Mouse (Mus musculus) lung, embryonic 14.5 days (tissue): ENCODE measurements around the gene Mras. TPM values are rescaled to one million over a fixed set of nuclear protein-coding genes. Genes with fewer than 3 reads are reported as not detected.

Source experiments
- ATAC-seq: fragments of 200-750 bp; cut with Nextera tagmentation; 2 replicates; pipeline ENCODE4 v1.8.0; 2017; ENCODE audit warnings: mild to moderate bottlenecking, moderate TSS enrichment, moderate library complexity; ENCODE audit not compliant: insufficient read depth
- DNase-seq: peaks from one replicate; pipeline ENCODE4 v3.0.0-alpha.2; 2015
- H3K27ac ChIP-seq: fragments of 300-500 bp; sonication (generic); 2 replicates; pipeline ENCODE4 v1.5.1; 2014; ENCODE audit warnings: low read depth, mild to moderate bottlenecking, moderate library complexity
- H3K27me3 ChIP-seq: fragments of 300-500 bp; sonication (generic); 2 replicates; pipeline ENCODE4 v1.6.1; 2014; ENCODE audit warnings: low read length, control low read depth; ENCODE audit not compliant: insufficient read depth
- H3K36me3 ChIP-seq: fragments of 300-500 bp; sonication (generic); 2 replicates; pipeline ENCODE4 v1.6.1; 2014; ENCODE audit warnings: control low read depth; ENCODE audit not compliant: insufficient read depth
- H3K4me1 ChIP-seq: fragments of 300-500 bp; sonication (generic); 2 replicates; pipeline ENCODE4 v1.6.1; 2014; ENCODE audit warnings: antibody characterized with exemption, control low read depth; ENCODE audit not compliant: insufficient read depth
- H3K4me2 ChIP-seq: fragments of 300-500 bp; sonication (generic); 2 replicates; pipeline ENCODE4 v1.6.1; 2014; ENCODE audit warnings: mild to moderate bottlenecking
- H3K4me3 ChIP-seq: fragments of 300-500 bp; sonication (generic); 2 replicates; pipeline ENCODE4 v1.5.1; 2014; ENCODE audit warnings: low read depth, low read length
- H3K9ac ChIP-seq: fragments of 300-500 bp; sonication (generic); 2 replicates; pipeline ENCODE4 v1.6.1; 2014
- H3K9me3 ChIP-seq: fragments of 300-500 bp; sonication (generic); 2 replicates; pipeline ENCODE4 v1.6.1; 2016; ENCODE audit warnings: low read depth, low read length, control low read depth
- CTCF ChIP-seq: IDR thresholded peaks from 2 replicates; pipeline ENCODE4 v1.5.1; 2016; ENCODE audit warnings: antibody characterized with exemption, low read depth
- WGBS: fragments of 180-500 bp; shearing (Covaris S2); extraction: QIAGEN DNeasy Blood & Tissue Kit; methylation state at CpG from one replicate; pipeline ENCODE4 v1.1.7; 2014; 5-methylcytosine and 5-hydroxymethylcytosine counted together
- polyA plus RNA-seq: library from polyadenylated mRNA; unstranded; fragments of >200 nt; fragmentation: Nextera tagmentation; extraction: Ambion mirVana; gene quantifications from 2 replicates; pipeline ENCODE4 v1.2.1, GENCODE M21; 2014

The Mras gene
- polyA plus RNA-seq, 1 experiment from 2014 or later = 12.2 TPM

DNA sequence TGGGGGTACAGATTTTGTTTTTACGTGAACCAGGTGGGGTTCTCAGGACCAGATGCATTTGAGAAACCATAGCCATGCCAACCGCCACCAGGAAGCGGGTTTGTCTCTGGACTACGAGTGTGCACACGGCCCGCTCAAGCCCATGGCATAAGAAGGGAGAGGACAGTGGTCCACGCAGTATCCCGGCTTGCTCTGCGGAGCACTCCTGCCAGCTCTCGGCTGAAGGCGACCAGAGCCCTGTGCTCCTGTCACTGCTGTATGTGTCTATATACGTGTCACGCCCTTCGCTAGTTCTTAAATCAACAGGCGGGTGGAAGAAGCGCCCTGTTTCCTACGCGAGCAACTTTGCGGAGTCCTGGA, 79.6 kb downstream of the Mras start:
- Histone ChIP-seq H3K27ac (no peak overlapping the region), H3K27me3 (peaks cover 36% of the 10 kb centered on the region), H3K9me3 (no peaks in the 10 kb centered on the region), H3K4me2 (peak overlapping the region; percentile 90), H3K4me3 (peak overlapping the region; percentile 44), H3K36me3 (no peaks in the 10 kb centered on the region), H3K9ac (peak overlapping the region; percentile 43), H3K4me1 (0 out of 2 replicates have a peak, but pooled peaks cover 3% of the 10 kb centered on the region)
- no peak for TF ChIP-seq CTCF
- peak; percentile 58 for ATAC-seq
- peak; percentile 36 for DNase-seq
- WGBS = 4% methylated on average over 19 of the region's 19 CpGs

DNA sequence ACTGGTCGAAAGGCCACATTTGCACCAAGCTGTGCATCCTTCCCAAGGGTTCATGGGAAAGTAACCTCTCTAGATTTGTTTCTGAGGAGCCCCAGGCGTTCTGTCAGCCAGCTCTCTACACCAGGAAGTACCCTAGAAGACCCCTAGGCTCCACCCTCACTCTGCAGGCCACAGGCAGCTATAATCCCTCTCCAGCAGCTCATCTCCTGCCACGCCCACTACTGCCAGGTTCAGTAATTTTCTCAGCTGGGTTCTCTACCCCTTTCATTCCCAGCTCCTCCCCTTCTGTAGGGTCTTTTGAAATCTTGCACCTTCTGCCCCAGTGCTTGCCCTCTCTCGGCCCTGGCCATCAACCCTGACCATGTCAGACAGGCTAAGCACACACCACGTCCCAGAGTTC, 81.2 kb downstream of the Mras start:
- peak; percentile 38 for DNase-seq
- no peaks in the 10 kb centered on the region for H3K36me3 ChIP-seq
- no peak overlapping the region for H3K27ac ChIP-seq
- no peak for TF ChIP-seq CTCF
- H3K4me2 ChIP-seq = no peak overlapping the region
- peaks cover 36% of the 10 kb centered on the region for H3K27me3 ChIP-seq
- no peak overlapping the region for H3K4me3 ChIP-seq
- no peaks in the 10 kb centered on the region for H3K9me3 ChIP-seq
- H3K4me1 ChIP-seq = 0 out of 2 replicates have a peak, but pooled peaks cover 3% of the 10 kb centered on the region
- 38% methylated on average over 5 of the region's 5 CpGs for WGBS
- H3K9ac ChIP-seq = no peak overlapping the region
- no peak for ATAC-seq

GRCm38 (mm10) chr9:99354796-99355195, 82.4 kb downstream of the Mras start:
- TF ChIP-seq CTCF = no peak
- H3K4me2 ChIP-seq = no peak overlapping the region
- 0 out of 2 replicates have a peak, but pooled peaks cover 3% of the 10 kb centered on the region for H3K4me1 ChIP-seq
- H3K9ac ChIP-seq = no peak overlapping the region
- peaks cover 33% of the 10 kb centered on the region for H3K27me3 ChIP-seq
- WGBS = 37% methylated on average over 5 of the region's 5 CpGs
- no peak overlapping the region for H3K27ac ChIP-seq
- no peaks in the 10 kb centered on the region for H3K36me3 ChIP-seq
- DNase-seq = no peak
- no peak for ATAC-seq
- no peak overlapping the region for H3K4me3 ChIP-seq
- H3K9me3 ChIP-seq = no peaks in the 10 kb centered on the region

DNA sequence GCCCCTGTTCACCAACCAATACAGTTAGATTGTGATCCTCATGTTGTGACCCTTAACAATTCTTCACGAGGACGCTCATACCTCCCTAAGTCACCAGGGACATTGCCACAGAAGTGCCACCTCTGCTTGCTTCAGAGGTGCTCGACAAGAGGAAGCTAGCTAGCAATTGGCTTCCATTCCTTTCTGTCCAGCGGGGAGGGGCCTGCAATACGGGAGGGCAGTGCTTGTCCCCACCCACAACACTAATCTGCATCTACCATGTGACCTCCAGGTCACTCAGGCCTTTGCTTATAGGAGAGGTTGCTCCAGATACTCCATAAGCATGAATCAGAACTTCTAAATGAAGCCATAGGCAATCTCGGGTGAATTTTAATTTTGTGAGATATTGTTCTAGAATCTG, 83.8 kb downstream of the Mras start:
- Histone ChIP-seq H3K4me3 (no peak overlapping the region), H3K27ac (no peak overlapping the region), H3K4me1 (0 out of 2 replicates have a peak, but pooled peaks cover 3% of the 10 kb centered on the region), H3K9me3 (no peaks in the 10 kb centered on the region), H3K9ac (no peak overlapping the region), H3K4me2 (no peak overlapping the region), H3K27me3 (peaks cover 27% of the 10 kb centered on the region), H3K36me3 (no peaks in the 10 kb centered on the region)
- ATAC-seq (no peak), DNase-seq (no peak)
- 61% methylated on average over 6 of the region's 6 CpGs for WGBS
- no peak for TF ChIP-seq CTCF

- Histone ChIP-seq H3K4me2 (no peak overlapping the region), H3K27ac (no peak overlapping the region), H3K36me3 (no peaks in the 10 kb centered on the region), H3K4me1 (0 out of 2 replicates have a peak, but pooled peaks cover 2% of the 10 kb centered on the region), H3K4me3 (no peak overlapping the region), H3K9me3 (no peaks in the 10 kb centered on the region), H3K9ac (no peak overlapping the region), H3K27me3 (peaks cover 22% of the 10 kb centered on the region)
- no peak for TF ChIP-seq CTCF
- WGBS = 59% methylated on average over 4 of the region's 4 CpGs
- no peak for DNase-seq
- no peak for ATAC-seq
Measured at GRCm38 (mm10) chr9:99352964-99353363, 84.2 kb downstream of the Mras start.

DNA sequence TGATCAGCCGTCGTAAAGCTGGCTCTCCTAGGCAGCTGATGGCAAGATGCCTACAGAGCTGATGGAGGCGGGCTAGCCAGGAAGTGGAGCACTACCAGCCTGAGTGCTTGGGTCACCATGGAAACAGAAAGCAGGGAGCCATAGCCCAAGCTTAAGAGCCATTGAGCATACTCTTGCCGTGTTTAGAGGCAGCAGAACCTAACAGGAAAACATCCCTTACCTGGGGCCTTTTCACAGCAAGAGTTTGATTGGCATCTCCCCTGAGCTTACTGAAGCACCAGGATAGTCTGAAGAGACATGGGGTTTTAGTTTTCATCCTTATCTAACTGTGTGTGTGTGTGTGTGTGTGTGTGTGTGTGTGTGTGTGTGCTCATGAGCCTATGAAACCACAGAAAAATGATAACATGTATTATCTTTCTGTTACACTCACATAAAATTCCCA, 91.8 kb downstream of the Mras start:
- H3K9ac ChIP-seq = no peak overlapping the region
- ATAC-seq = 0 out of 2 replicates have a peak, but pooled peaks have one; percentile 56
- no peak overlapping the region for H3K27ac ChIP-seq
- TF ChIP-seq CTCF = no peak
- no peaks in the 10 kb centered on the region for H3K4me1 ChIP-seq
- peak; percentile 54 for DNase-seq
- no peaks in the 10 kb centered on the region for H3K9me3 ChIP-seq
- H3K4me2 ChIP-seq = no peak overlapping the region
- no peaks in the 10 kb centered on the region for H3K36me3 ChIP-seq
- WGBS = 29% methylated on average over 4 of the region's 4 CpGs
- H3K27me3 ChIP-seq = no peaks in the 10 kb centered on the region
- H3K4me3 ChIP-seq = no peak overlapping the region

GRCm38 (mm10) chr9:99341600-99341999, 95.6 kb downstream of the Mras start:
- H3K9me3 ChIP-seq = no peaks in the 10 kb centered on the region
- DNase-seq = no peak
- H3K9ac ChIP-seq = no peak overlapping the region
- H3K27ac ChIP-seq = no peak overlapping the region
- ATAC-seq = no peak
- H3K4me2 ChIP-seq = no peak overlapping the region
- 22% methylated on average over 3 of the region's 3 CpGs for WGBS
- no peaks in the 10 kb centered on the region for H3K27me3 ChIP-seq
- no peaks in the 10 kb centered on the region for H3K36me3 ChIP-seq
- H3K4me3 ChIP-seq = no peak overlapping the region
- no peaks in the 10 kb centered on the region for H3K4me1 ChIP-seq
- no peak for TF ChIP-seq CTCF

DNA sequence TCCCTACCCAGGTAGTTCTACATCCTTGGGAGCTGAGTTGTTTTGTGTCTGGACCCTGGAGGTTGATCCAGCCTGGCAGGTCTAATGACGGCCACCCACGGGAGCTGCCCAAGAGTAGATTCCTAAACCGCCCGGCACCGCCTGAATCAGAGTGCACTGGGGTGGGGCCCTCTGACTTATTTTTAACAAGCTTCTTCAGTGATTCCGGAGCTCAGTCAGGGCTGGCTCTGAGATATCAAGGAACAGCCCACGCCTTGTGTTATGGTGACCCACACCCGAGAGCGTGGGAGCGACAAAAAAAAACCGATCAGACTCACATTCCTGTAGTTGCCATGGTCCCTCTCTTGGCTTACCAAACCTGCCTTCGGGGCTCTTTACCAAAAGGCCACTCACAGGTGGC, 97.1 kb downstream of the Mras start:
- no peaks in the 10 kb centered on the region for H3K9me3 ChIP-seq
- no peaks in the 10 kb centered on the region for H3K27me3 ChIP-seq
- WGBS = 66% methylated on average over 12 of the region's 12 CpGs
- H3K9ac ChIP-seq = no peak overlapping the region
- no peaks in the 10 kb centered on the region for H3K4me1 ChIP-seq
- H3K36me3 ChIP-seq = no peaks in the 10 kb centered on the region
- TF ChIP-seq CTCF = no peak
- ATAC-seq (no peak), DNase-seq (no peak)
- no peak overlapping the region for H3K4me2 ChIP-seq
- H3K27ac ChIP-seq = no peak overlapping the region
- H3K4me3 ChIP-seq = no peak overlapping the region
